Mouse (Mus musculus) limb, embryonic 12.5 days (tissue): ENCODE data around the gene Stard13. TPM values are rescaled to one million over a fixed set of nuclear protein-coding genes. Genes with fewer than 3 reads are reported as not detected.

Experiments
- ATAC-seq: fragments of 200-750 bp; cut with Nextera tagmentation; 2 replicates; pipeline ENCODE4 v1.8.0; 2017; ENCODE audit warnings: low read depth, moderate TSS enrichment; ENCODE audit not compliant: insufficient number of reproducible peaks, insufficient read depth, low FRiP score, low TSS enrichment
- H3K27ac ChIP-seq: fragments of 300-500 bp; sonication (generic); 2 replicates; pipeline ENCODE4 v1.5.1; 2016; ENCODE audit warnings: mild to moderate bottlenecking, moderate library complexity
- H3K27me3 ChIP-seq: fragments of 300-500 bp; sonication (generic); 2 replicates; pipeline ENCODE4 v1.6.1; 2016; ENCODE audit warnings: mild to moderate bottlenecking, moderate library complexity
- H3K36me3 ChIP-seq: fragments of 300-500 bp; sonication (generic); 2 replicates; pipeline ENCODE4 v1.6.1; 2016; ENCODE audit warnings: mild to moderate bottlenecking, moderate library complexity
- H3K4me1 ChIP-seq: fragments of 300-500 bp; sonication (generic); replicated peaks from 2 replicates; pipeline ENCODE4 v1.6.1; 2016
- H3K4me2 ChIP-seq: fragments of 300-500 bp; sonication (generic); 2 replicates; pipeline ENCODE4 v1.6.1; 2016; ENCODE audit warnings: mild to moderate bottlenecking, moderate library complexity
- H3K4me3 ChIP-seq: fragments of 300-500 bp; sonication (generic); replicated peaks from 2 replicates; pipeline ENCODE4 v1.5.1; 2016; ENCODE audit warnings: mild to moderate bottlenecking
- H3K9ac ChIP-seq: fragments of 300-500 bp; sonication (generic); replicated peaks from 2 replicates; pipeline ENCODE4 v1.6.1; 2016; ENCODE audit warnings: mild to moderate bottlenecking, moderate library complexity
- H3K9me3 ChIP-seq: fragments of 300-500 bp; sonication (generic); 2 replicates; pipeline ENCODE4 v1.6.1; 2016; ENCODE audit warnings: mild to moderate bottlenecking, moderate library complexity
- WGBS: fragments of 180-500 bp; shearing (Covaris S2); methylation state at CpG from one replicate; pipeline ENCODE4 v1.1.7; 2016; 5-methylcytosine and 5-hydroxymethylcytosine counted together
- polyA plus RNA-seq: library from polyadenylated mRNA; unstranded; fragments of >200 nt; fragmentation: Nextera tagmentation; extraction: Ambion mirVana; gene quantifications from 2 replicates; pipeline ENCODE4 v1.2.1, GENCODE M21; 2016

Stard13 gene
- polyA plus RNA-seq, 1 experiment from 2014 or later, result 7.9 TPM

- WGBS, result 93% methylated on average over 11 of the region's 11 CpGs
- Histone ChIP-seq H3K4me3 (no peak overlapping the region), H3K4me2 (no peak overlapping the region), H3K27ac (no peak overlapping the region), H3K27me3 (no peaks in the 10 kb centered on the region), H3K9me3 (peaks cover 5% of the 10 kb centered on the region; the same call in 1 of the 2 replicates), H3K4me1 (peaks cover 35% of the 10 kb centered on the region), H3K9ac (no peak overlapping the region), H3K36me3 (peaks cover 15% of the 10 kb centered on the region)
- ATAC-seq, result no peak
Observed at GRCm38 (mm10) chr5:151055426-151056090, 178.1 kb downstream of the Stard13 start.

- Histone ChIP-seq H3K4me3 (no peak overlapping the region), H3K9me3 (peaks cover 5% of the 10 kb centered on the region; the same call in 1 of the 2 replicates), H3K27ac (no peak overlapping the region), H3K4me1 (peaks cover 27% of the 10 kb centered on the region), H3K9ac (no peak overlapping the region), H3K36me3 (peaks cover 14% of the 10 kb centered on the region), H3K4me2 (no peak overlapping the region), H3K27me3 (no peaks in the 10 kb centered on the region)
- WGBS, result 59% methylated on average over 4 of the region's 4 CpGs
- ATAC-seq, result no peak
Observed at GRCm38 (mm10) chr5:151054743-151055114, 178.9 kb downstream of the Stard13 start.

- H3K9me3 ChIP-seq, result peaks cover 5% of the 10 kb centered on the region; the same call in 1 of the 2 replicates
Observed at GRCm38 (mm10) chr5:151054100-151054742, 179.4 kb downstream of the Stard13 start.

GRCm38 (mm10) chr5:151053190-151053589, 180.4 kb downstream of the Stard13 start:
- Histone ChIP-seq H3K9ac (no peak overlapping the region), H3K4me3 (no peak overlapping the region), H3K4me2 (no peak overlapping the region), H3K9me3 (peaks cover 5% of the 10 kb centered on the region; the same call in 1 of the 2 replicates), H3K36me3 (peaks cover 11% of the 10 kb centered on the region), H3K4me1 (peaks cover 24% of the 10 kb centered on the region; the same call in 1 of the 2 replicates), H3K27ac (no peak overlapping the region), H3K27me3 (no peaks in the 10 kb centered on the region)
- ATAC-seq, result no peak
- 83% methylated on average over 5 of the region's 5 CpGs for WGBS

More at GRCm38 (mm10) chr5:151054100-151054742, 179.4 kb downstream of the Stard13 start:
- peak; percentile 50; the same call in 1 of the 2 replicates for ATAC-seq
- no peak overlapping the region for H3K4me2 ChIP-seq
- peaks cover 23% of the 10 kb centered on the region; the same call in 1 of the 2 replicates for H3K4me1 ChIP-seq
- no peak overlapping the region for H3K4me3 ChIP-seq
- H3K27me3 ChIP-seq, result no peaks in the 10 kb centered on the region
- peaks cover 9% of the 10 kb centered on the region for H3K36me3 ChIP-seq
- 0 out of 2 replicates have a peak overlapping the region, but pooled peaks have one; percentile 35 for H3K27ac ChIP-seq
- WGBS, result 46% methylated on average over 7 of the region's 7 CpGs
- H3K9ac ChIP-seq, result no peak overlapping the region

GRCm38 (mm10) chr5:151052331-151052730, 181.3 kb downstream of the Stard13 start:
- 91% methylated on average over 8 of the region's 8 CpGs for WGBS

GRCm38 (mm10) chr5:151047488-151047887, 186.1 kb downstream of the Stard13 start:
- no peaks in the 10 kb centered on the region for H3K27me3 ChIP-seq
- H3K36me3 ChIP-seq, result peaks cover 27% of the 10 kb centered on the region
- 36% methylated on average over 12 of the region's 12 CpGs for WGBS
- H3K4me3 ChIP-seq, result no peak overlapping the region
- H3K9ac ChIP-seq, result no peak overlapping the region
- peak; percentile 49; the same call in 1 of the 2 replicates for ATAC-seq
- peaks cover 17% of the 10 kb centered on the region for H3K4me1 ChIP-seq
- peaks cover 5% of the 10 kb centered on the region; the same call in 1 of the 2 replicates for H3K9me3 ChIP-seq
- peak overlapping the region; percentile 70 for H3K27ac ChIP-seq
- H3K4me2 ChIP-seq, result no peak overlapping the region

More at GRCm38 (mm10) chr5:151052331-151052730, 181.3 kb downstream of the Stard13 start:
- peaks cover 11% of the 10 kb centered on the region for H3K36me3 ChIP-seq
- no peaks in the 10 kb centered on the region for H3K27me3 ChIP-seq
- H3K9ac ChIP-seq, result no peak overlapping the region
- no peak overlapping the region for H3K27ac ChIP-seq
- ATAC-seq, result no peak
- no peak overlapping the region for H3K4me2 ChIP-seq
- H3K4me3 ChIP-seq, result no peak overlapping the region
- H3K4me1 ChIP-seq, result peaks cover 33% of the 10 kb centered on the region
- H3K9me3 ChIP-seq, result peaks cover 5% of the 10 kb centered on the region; the same call in 1 of the 2 replicates

GRCm38 (mm10) chr5:151046917-151047316, 186.7 kb downstream of the Stard13 start:
- peaks cover 17% of the 10 kb centered on the region for H3K4me1 ChIP-seq
- ATAC-seq, result peak; percentile 66; the same call in 1 of the 2 replicates
- no peak overlapping the region for H3K4me3 ChIP-seq
- WGBS, result 27% methylated on average over 7 of the region's 7 CpGs
- no peaks in the 10 kb centered on the region for H3K9me3 ChIP-seq
- H3K9ac ChIP-seq, result no peak overlapping the region
- H3K36me3 ChIP-seq, result peaks cover 27% of the 10 kb centered on the region
- no peak overlapping the region for H3K4me2 ChIP-seq
- H3K27ac ChIP-seq, result peak overlapping the region; percentile 70
- H3K27me3 ChIP-seq, result no peaks in the 10 kb centered on the region

- WGBS, result 92% methylated on average over 6 of the region's 6 CpGs
- H3K4me1 ChIP-seq, result peaks cover 17% of the 10 kb centered on the region
- H3K27me3 ChIP-seq, result no peaks in the 10 kb centered on the region
- H3K4me3 ChIP-seq, result no peak overlapping the region
- H3K4me2 ChIP-seq, result no peak overlapping the region
- H3K36me3 ChIP-seq, result peaks cover 30% of the 10 kb centered on the region; the same call in 1 of the 2 replicates
- no peaks in the 10 kb centered on the region for H3K9me3 ChIP-seq
- no peak overlapping the region for H3K9ac ChIP-seq
- no peak for ATAC-seq
- H3K27ac ChIP-seq, result no peak overlapping the region
Observed at GRCm38 (mm10) chr5:151046131-151046530, 187.5 kb downstream of the Stard13 start.

- Histone ChIP-seq H3K4me3 (no peak overlapping the region), H3K27ac (no peak overlapping the region), H3K36me3 (peaks cover 48% of the 10 kb centered on the region), H3K9me3 (no peaks in the 10 kb centered on the region), H3K4me2 (no peak overlapping the region), H3K27me3 (no peaks in the 10 kb centered on the region), H3K9ac (no peak overlapping the region), H3K4me1 (peaks cover 14% of the 10 kb centered on the region)
- ATAC-seq, result no peak
- WGBS, result 95% methylated on average over 5 of the region's 5 CpGs
Observed at GRCm38 (mm10) chr5:151042911-151043310, 190.7 kb downstream of the Stard13 start.

GRCm38 (mm10) chr5:151037871-151038270, 195.8 kb downstream of the Stard13 start:
- no peak for ATAC-seq
- no peak overlapping the region for H3K9ac ChIP-seq
- WGBS, result 81% methylated on average over 7 of the region's 7 CpGs

More at GRCm38 (mm10) chr5:151037871-151038270, 195.8 kb downstream of the Stard13 start:
- Histone ChIP-seq H3K27ac (no peak overlapping the region), H3K4me2 (no peak overlapping the region), H3K27me3 (no peaks in the 10 kb centered on the region), H3K36me3 (peaks cover 34% of the 10 kb centered on the region), H3K9me3 (no peaks in the 10 kb centered on the region), H3K4me3 (no peak overlapping the region), H3K4me1 (peaks cover 9% of the 10 kb centered on the region)
